In the genomic region with DNA sequence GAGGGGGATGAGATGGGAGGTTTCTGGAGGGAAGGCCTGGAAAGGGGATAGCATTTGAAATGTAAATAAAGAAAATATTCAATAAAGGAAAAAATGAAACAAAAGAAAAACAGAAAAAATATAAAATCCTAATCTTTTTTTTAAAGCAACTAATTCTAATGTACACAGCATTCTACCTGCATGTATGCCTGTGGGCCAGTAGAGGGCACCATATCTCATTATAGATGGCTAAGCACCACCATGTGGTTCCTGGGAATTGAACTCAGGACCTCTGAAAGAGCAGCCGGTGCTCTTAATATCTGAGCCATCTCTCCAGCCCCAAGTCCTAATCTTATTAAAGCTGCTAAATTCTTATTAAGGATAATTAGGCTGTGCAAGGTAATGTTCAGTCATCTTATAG, we compare ENCODE assay signal across 17 mouse cellular contexts. TPM values are rescaled to one million over a fixed set of nuclear protein-coding genes. Genes with fewer than 3 reads are reported as not detected.
A peak's percentile ranks its signal among the peaks of the same experiment; 100 is the strongest.
DNase-seq lines count a peak whose midpoint lies in the region; ATAC-seq and TF ChIP-seq lines count a peak whose summit lies in the region.
"Had no signal": no experiment of that assay in that cellular context is flagged by ENCODE, and none has a peak within 500 bp of the region (broad histone marks: within the 10 kb centered on the region; RNA-seq: fewer than 3 reads in every experiment).

No protein-coding gene starts in this region.

- H3K4me1 ChIP-seq in kidney, adult 2 months (ENCODE audit: control insufficient read depth, insufficient read depth, low read length) = 0 out of 2 replicates have a peak, but pooled peaks cover 4% of the 10 kb centered on the region
- peaks cover 3% of the 10 kb centered on the region for H3K4me1 ChIP-seq in heart, embryonic 12.5 days (replicated peaks)

- peaks cover 26% of the 10 kb centered on the region for H3K9me3 ChIP-seq in heart, embryonic 12.5 days (replicated peaks)
- H3K9me3 ChIP-seq: intestine, embryonic 15.5 days; stomach, embryonic 15.5 days had no signal

- no peak overlapping the region for H3K4me2 ChIP-seq in heart, embryonic 12.5 days
- H3K4me2 ChIP-seq: embryonic facial prominence, embryonic 12.5 days; forebrain, embryonic 12.5 days; intestine, embryonic 15.5 days; stomach, embryonic 15.5 days had no signal

- H3K27me3 ChIP-seq in kidney, adult 2 months (replicated peaks; ENCODE audit: control insufficient read depth, insufficient read depth, low read length) = no peaks in the 10 kb centered on the region
- no peaks in the 10 kb centered on the region for H3K27me3 ChIP-seq in heart, embryonic 12.5 days (replicated peaks)
- H3K27me3 ChIP-seq: embryonic facial prominence, embryonic 12.5 days; intestine, embryonic 15.5 days; stomach, embryonic 15.5 days had no signal

- TF ChIP-seq CTCF in kidney, adult 2 months (conservative IDR thresholded peaks at IDR 0.05; ENCODE audit: insufficient read depth, insufficient read length, low read depth, low read length) = peak; percentile 20; the same call in 1 of the 2 replicates

- no peak for DNase-seq in kidney, adult 2 months
- no peak for DNase-seq in kidney, adult 11 months
- peak; percentile 41 for DNase-seq in 3T3-L1 (ENCODE audit: low read depth, low spot score)
- peak; percentile 47 for DNase-seq in CD4-positive helper T cell, adult 2 months (ENCODE audit: low read depth, low spot score)
- peak; percentile 54 for DNase-seq in ZHBTc4 (ENCODE audit: low read depth, low spot score)
- no peak for DNase-seq in heart, adult 9 months (ENCODE audit: low spot score in 2 of 2)
- DNase-seq in gastrocnemius, adult 18-20 months (ENCODE audit: low spot score) = no peak
- DNase-seq: adrenal gland, postnatal 14 days; cerebellum, adult 18-20 months; gastrocnemius, postnatal 10 days; right cerebral cortex, postnatal 25 days had no signal

- 84% methylated on average over 1 of the region's 1 CpGs for WGBS in kidney, adult 2 months
- WGBS in heart, embryonic 12.5 days = 76% methylated on average over 1 of the region's 1 CpGs

- peaks cover 4% of the 10 kb centered on the region; the same call in 1 of the 2 replicates for H3K36me3 ChIP-seq in kidney, adult 2 months (ENCODE audit: control insufficient read depth, insufficient read depth, low read length)
- peaks cover 17% of the 10 kb centered on the region for H3K36me3 ChIP-seq in heart, embryonic 12.5 days

- no peak for TF ChIP-seq POLR2A in kidney, adult 2 months (IDR thresholded peaks at IDR 0.05; ENCODE audit: low read depth, low read length)

- H3K9ac ChIP-seq in heart, embryonic 12.5 days = no peak overlapping the region
- H3K9ac ChIP-seq: embryonic facial prominence, embryonic 12.5 days; forebrain, embryonic 12.5 days; intestine, embryonic 15.5 days; stomach, embryonic 15.5 days had no signal

- ATAC-seq in heart, embryonic 12.5 days (ENCODE audit: insufficient number of reproducible peaks, low FRiP score) = no peak
- ATAC-seq: intestine, embryonic 15.5 days had no signal

- no peak overlapping the region for H3K4me3 ChIP-seq in kidney, adult 2 months (ENCODE audit: insufficient read depth, low read depth, low read length)
- no peak overlapping the region for H3K4me3 ChIP-seq in heart, embryonic 12.5 days
- H3K4me3 ChIP-seq: embryonic facial prominence, embryonic 12.5 days; forebrain, embryonic 12.5 days; intestine, embryonic 15.5 days; stomach, embryonic 15.5 days had no signal

- H3K27ac ChIP-seq in kidney, adult 2 months (ENCODE audit: insufficient read depth, low read depth, low read length) = no peak overlapping the region
- no peak overlapping the region for H3K27ac ChIP-seq in heart, embryonic 12.5 days (ENCODE audit: poor library complexity, severe bottlenecking)
- H3K27ac ChIP-seq: embryonic facial prominence, embryonic 12.5 days; forebrain, embryonic 12.5 days; intestine, embryonic 15.5 days; macrophage; stomach, embryonic 15.5 days had no signal

RNA-seq across cellular contexts. Expression of a gene that starts 4.5 kb away (rescaled TPM):
- polyA plus RNA-seq in kidney, adult 2 months (2012; rRNA removed) = 26.0 and 26.5 TPM in 2 replicates
- polyA plus RNA-seq in heart, embryonic 12.5 days (2016; fragmentation: Nextera tagmentation; extraction: Ambion mirVana) = 46.8 and 48.1 TPM in 2 replicates
- total RNA-seq in gastrocnemius, adult 18-20 months (2021) = 1 to 10 TPM; 7.4 to 8.1 TPM

RNA-seq across cellular contexts. Expression of a gene that starts 21.7 kb away (rescaled TPM):
- polyA plus RNA-seq in kidney, adult 2 months (2012; rRNA removed) = 440 and 469 TPM in 2 replicates
- polyA plus RNA-seq in heart, embryonic 12.5 days (2016; fragmentation: Nextera tagmentation; extraction: Ambion mirVana) = 15.7 and 19.1 TPM in 2 replicates
- 10 to 100 TPM in 1 of 2 experiments, 1 to 10 TPM in 1; 8.8 to 12.4 TPM for total RNA-seq in gastrocnemius, adult 18-20 months (2021)

RNA-seq across cellular contexts. Expression of a gene that starts 21.7 kb away (rescaled TPM):
- 14.4 and 19.3 TPM in 2 replicates for polyA plus RNA-seq in kidney, adult 2 months (2012; rRNA removed)
- polyA plus RNA-seq in heart, embryonic 12.5 days (2016; fragmentation: Nextera tagmentation; extraction: Ambion mirVana) = 21.2 and 22.5 TPM in 2 replicates
- total RNA-seq in gastrocnemius, adult 18-20 months (2021) = 10 to 100 TPM; 19.3 to 20.3 TPM

Comparison
In these comparisons a context has a peak if more than half of its experiments do, and no peak if none do; other contexts are left out.
1. DNase-seq: peak in 3T3-L1 (single experiment), CD4-positive helper T cell, adult 2 months (single experiment) and ZHBTc4 (single experiment); none in kidney, adult 2 months (single experiment), kidney, adult 11 months (single experiment), heart, adult 9 months (0 of 2) and gastrocnemius, adult 18-20 months (single experiment).
2. RNA of a gene that starts 21.7 kb away (polyA plus RNA-seq): 440 to 469 TPM in kidney, adult 2 months; 15.7 to 19.1 TPM in heart, embryonic 12.5 days; every median in the first group is over 10 times any median in the second.